Mouse (Mus musculus): ENCODE measurements around the gene Bok. TPM values are rescaled to one million over a fixed set of nuclear protein-coding genes. Genes with fewer than 3 reads are reported as not detected.

The Bok gene
- 21.1 and 26.9 TPM in 2 replicates for total RNA-seq (2012; rRNA removed)

DNA sequence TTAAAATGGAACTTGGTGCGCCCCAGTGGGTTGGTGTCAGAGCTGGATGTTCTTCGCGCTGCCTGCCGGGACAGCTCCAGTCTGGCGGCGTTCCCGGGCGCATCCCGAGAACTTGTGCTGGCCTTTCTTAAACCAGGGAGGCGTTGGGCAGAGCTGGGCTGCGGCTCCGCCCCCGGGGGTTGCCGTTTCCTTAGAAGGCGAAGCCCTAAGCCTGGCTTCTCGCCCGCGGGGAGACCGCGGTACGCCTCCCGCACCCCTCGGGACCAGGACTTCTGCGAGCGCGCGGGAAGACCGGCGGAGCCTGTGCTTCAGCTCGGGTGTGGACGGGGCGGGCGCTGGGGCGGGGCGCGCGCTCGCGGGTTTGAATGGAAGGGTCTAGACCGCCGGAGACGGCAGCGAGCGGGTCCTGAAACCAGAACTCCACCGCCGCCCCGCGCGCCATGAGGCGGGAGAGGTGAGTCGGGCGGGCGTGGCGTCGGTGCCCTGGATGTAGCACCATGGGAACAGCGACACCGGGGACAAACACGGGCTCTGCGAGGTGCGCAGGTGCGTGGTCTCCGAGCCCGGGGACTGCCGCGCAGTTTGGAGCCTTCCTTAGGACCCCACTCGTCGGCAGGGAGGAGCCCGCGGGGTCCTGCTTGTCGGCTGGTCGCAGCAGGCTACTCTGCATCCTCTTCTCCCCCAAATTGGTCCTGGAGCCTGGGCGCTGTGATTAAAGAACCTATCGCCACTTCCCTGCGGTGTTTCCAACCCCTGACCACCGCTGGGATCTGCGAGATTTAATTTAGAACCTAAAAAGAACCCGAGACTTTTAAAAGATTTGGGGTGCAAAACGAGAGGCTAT is at the start of gene Bok:
Gene Bok (plus strand): TSS at position 260 of the 844 bp plus-strand sequence.
- Histone ChIP-seq H3K9ac (ENCODE audit: insufficient read depth, low read depth, low read length, poor library complexity, severe bottlenecking) (peak within 1 kb of the TSS; percentile 70), H3K36me3 (ENCODE audit: control insufficient read depth, insufficient read depth, low read length, poor library complexity, severe bottlenecking) (peaks cover 4% of the 10 kb centered on the region; the same call in 1 of the 2 replicates), H3K9me3 (ENCODE audit: control insufficient read depth, insufficient read depth, low read depth, low read length) (no peaks in the 10 kb centered on the region), H3K4me3 (ENCODE audit: insufficient read depth in 1 of 2, low read depth in 1 of 2, low read length in 2 of 2, poor library complexity in 1 of 2, severe bottlenecking in 1 of 2) (peak within 1 kb of the TSS; percentile 63 to 81), H3K27ac (ENCODE audit: insufficient read depth, low read depth, low read length, poor library complexity, severe bottlenecking) (no peak within 1 kb of the TSS), H3K4me1 (ENCODE audit: control insufficient read depth in 2 of 2, insufficient read depth in 2 of 2, low read length in 2 of 2, poor library complexity in 1 of 2) (0 out of 4 replicates have a peak, but pooled peaks cover 0 to 4% of the 10 kb centered on the region in 2 experiments)
- in situ Hi-C loops (cut with MboI; ENCODE audit: low sequenced_read_pairs in 2 of 2, unreplicated experiment in 2 of 2): no loop called here
- no peak for TF ChIP-seq ZC3H11A (IDR thresholded peaks at IDR 0.05; ENCODE audit: borderline replicate concordance, low read depth, low read length)
- no peak for TF ChIP-seq MAFK (IDR thresholded peaks at IDR 0.05; ENCODE audit: insufficient read depth, low read depth, low read length)
- no peak for TF ChIP-seq ZNF384 (IDR thresholded peaks at IDR 0.05; ENCODE audit: low read depth, low read length)
- TF ChIP-seq HCFC1 (IDR thresholded peaks at IDR 0.05; ENCODE audit: borderline replicate concordance, insufficient read depth, low read length): no peak
- TF ChIP-seq CHD2 (IDR thresholded peaks at IDR 0.05; ENCODE audit: low read depth, low read length): no peak
- no peak for DNase-seq (ENCODE audit: low read depth, low spot score)

DNA sequence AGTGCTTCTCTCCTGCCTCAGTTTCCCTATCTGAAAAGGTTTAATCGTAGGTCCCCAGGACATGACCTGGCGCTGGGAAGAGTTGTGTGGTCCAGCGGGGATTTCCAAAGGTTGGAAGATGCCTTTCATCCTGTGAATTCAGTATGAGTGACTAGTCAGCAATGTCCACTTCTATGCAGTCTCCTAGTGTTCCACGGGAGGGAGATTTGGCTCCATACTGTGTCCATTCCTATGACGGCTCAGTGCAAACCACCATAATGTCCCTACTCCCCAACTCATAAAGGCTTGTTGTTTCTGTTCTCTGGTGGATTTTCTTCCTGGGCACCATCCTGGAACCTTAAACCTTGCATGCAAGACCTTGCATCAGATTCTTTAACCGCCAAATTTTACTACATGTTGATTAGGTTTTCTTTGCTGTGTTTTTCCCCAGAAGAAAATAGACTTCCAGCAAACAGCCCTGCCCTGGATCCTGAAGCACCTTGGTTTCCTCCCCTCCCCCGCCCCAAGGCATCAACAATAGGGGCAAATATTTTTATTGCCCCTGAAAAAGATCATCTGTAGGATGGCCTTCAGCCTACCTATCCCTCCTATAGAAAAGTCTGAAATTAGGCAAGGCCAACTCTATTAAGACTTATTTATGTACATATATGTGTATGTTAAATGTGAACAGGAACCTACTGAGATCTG is 49.1 kb upstream of the Bok start:
- Histone ChIP-seq H3K4me3 (ENCODE audit: insufficient read depth in 1 of 2, low read depth in 1 of 2, low read length in 2 of 2, poor library complexity in 1 of 2, severe bottlenecking in 1 of 2) (peak overlapping the region; percentile 42 to 73), H3K36me3 (ENCODE audit: control insufficient read depth, insufficient read depth, low read length, poor library complexity, severe bottlenecking) (peaks cover 1% of the 10 kb centered on the region; the same call in 1 of the 2 replicates), H3K4me1 (ENCODE audit: control insufficient read depth in 2 of 2, insufficient read depth in 2 of 2, low read length in 2 of 2, poor library complexity in 1 of 2) (peaks cover 3 to 5% of the 10 kb centered on the region in 2 experiments; a peak in 2 of 4 replicates), H3K9ac (ENCODE audit: insufficient read depth, low read depth, low read length, poor library complexity, severe bottlenecking) (peak overlapping the region; percentile 69), H3K9me3 (ENCODE audit: control insufficient read depth, insufficient read depth, low read depth, low read length) (no peaks in the 10 kb centered on the region), H3K27ac (ENCODE audit: insufficient read depth, low read depth, low read length, poor library complexity, severe bottlenecking) (no peak overlapping the region)
- no peak for DNase-seq (ENCODE audit: low read depth, low spot score)
- in situ Hi-C loops (cut with MboI; ENCODE audit: low sequenced_read_pairs in 2 of 2, unreplicated experiment in 2 of 2): no loop called here
- TF ChIP-seq HCFC1 (IDR thresholded peaks at IDR 0.05; ENCODE audit: borderline replicate concordance, insufficient read depth, low read length) (no peak), ZNF384 (IDR thresholded peaks at IDR 0.05; ENCODE audit: low read depth, low read length) (no peak), MAFK (IDR thresholded peaks at IDR 0.05; ENCODE audit: insufficient read depth, low read depth, low read length) (no peak), ZC3H11A (IDR thresholded peaks at IDR 0.05; ENCODE audit: borderline replicate concordance, low read depth, low read length) (no peak), CHD2 (IDR thresholded peaks at IDR 0.05; ENCODE audit: low read depth, low read length) (no peak)

DNA sequence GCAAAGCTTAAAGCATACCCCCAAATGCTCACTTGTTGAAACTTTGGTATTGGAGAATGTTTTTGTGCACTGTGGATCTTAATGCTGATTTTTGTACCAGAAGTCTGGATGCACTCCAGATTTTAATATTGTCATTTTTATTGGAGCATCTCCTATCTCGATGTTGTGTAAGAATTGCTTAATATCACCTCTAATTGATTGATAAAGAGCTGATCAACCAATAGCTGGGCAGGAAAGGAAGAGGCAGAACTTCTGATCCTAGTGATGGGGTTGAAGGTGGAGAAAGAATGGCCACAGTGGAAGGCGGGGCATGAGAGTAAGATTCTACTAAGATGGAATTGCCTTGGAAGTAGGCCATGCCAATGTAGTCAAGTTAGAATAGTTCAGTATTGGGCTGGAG is 43.5 kb upstream of the Bok start:
- TF ChIP-seq MAFK (IDR thresholded peaks at IDR 0.05; ENCODE audit: insufficient read depth, low read depth, low read length): no peak
- TF ChIP-seq ZNF384 (IDR thresholded peaks at IDR 0.05; ENCODE audit: low read depth, low read length): no peak
- TF ChIP-seq ZC3H11A (IDR thresholded peaks at IDR 0.05; ENCODE audit: borderline replicate concordance, low read depth, low read length): no peak
- TF ChIP-seq CHD2 (IDR thresholded peaks at IDR 0.05; ENCODE audit: low read depth, low read length): no peak
- no peak for TF ChIP-seq HCFC1 (IDR thresholded peaks at IDR 0.05; ENCODE audit: borderline replicate concordance, insufficient read depth, low read length)
- no peak overlapping the region for H3K27ac ChIP-seq (ENCODE audit: insufficient read depth, low read depth, low read length, poor library complexity, severe bottlenecking)
- no peaks in the 10 kb centered on the region for H3K4me1 ChIP-seq (ENCODE audit: control insufficient read depth in 2 of 2, insufficient read depth in 2 of 2, low read length in 2 of 2, poor library complexity in 1 of 2)
- no peaks in the 10 kb centered on the region for H3K9me3 ChIP-seq (ENCODE audit: control insufficient read depth, insufficient read depth, low read depth, low read length)
- in situ Hi-C loops (cut with MboI; ENCODE audit: low sequenced_read_pairs in 2 of 2, unreplicated experiment in 2 of 2): no loop called here
- DNase-seq (ENCODE audit: low read depth, low spot score): no peak
- no peaks in the 10 kb centered on the region for H3K36me3 ChIP-seq (ENCODE audit: control insufficient read depth, insufficient read depth, low read length, poor library complexity, severe bottlenecking)
- H3K9ac ChIP-seq (ENCODE audit: insufficient read depth, low read depth, low read length, poor library complexity, severe bottlenecking): no peak overlapping the region
- no peak overlapping the region for H3K4me3 ChIP-seq (ENCODE audit: insufficient read depth in 1 of 2, low read depth in 1 of 2, low read length in 2 of 2, poor library complexity in 1 of 2, severe bottlenecking in 1 of 2)

DNA sequence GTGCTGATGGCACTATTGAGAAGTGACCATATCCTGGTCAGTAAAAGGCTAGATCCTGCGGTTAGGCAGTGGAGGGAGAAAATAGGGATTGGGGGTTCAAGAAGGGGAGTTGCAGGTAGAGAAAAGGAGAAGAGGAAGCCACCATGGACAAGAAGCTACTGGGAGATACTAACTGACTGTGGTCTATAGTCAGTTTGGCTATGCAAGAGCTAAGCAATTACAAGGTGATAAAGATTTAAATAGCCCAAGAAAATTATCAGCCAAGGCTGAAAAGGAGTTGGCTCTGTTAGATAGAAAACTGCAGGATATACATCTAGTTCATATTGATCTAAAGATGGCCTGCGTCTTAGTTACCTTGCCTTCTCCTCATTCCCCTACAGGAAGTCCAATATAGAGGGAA is 42.8 kb upstream of the Bok start:
- Histone ChIP-seq H3K9ac (ENCODE audit: insufficient read depth, low read depth, low read length, poor library complexity, severe bottlenecking) (no peak overlapping the region), H3K36me3 (ENCODE audit: control insufficient read depth, insufficient read depth, low read length, poor library complexity, severe bottlenecking) (no peaks in the 10 kb centered on the region), H3K27ac (ENCODE audit: insufficient read depth, low read depth, low read length, poor library complexity, severe bottlenecking) (no peak overlapping the region), H3K9me3 (ENCODE audit: control insufficient read depth, insufficient read depth, low read depth, low read length) (no peaks in the 10 kb centered on the region), H3K4me3 (ENCODE audit: insufficient read depth in 1 of 2, low read depth in 1 of 2, low read length in 2 of 2, poor library complexity in 1 of 2, severe bottlenecking in 1 of 2) (no peak overlapping the region), H3K4me1 (ENCODE audit: control insufficient read depth in 2 of 2, insufficient read depth in 2 of 2, low read length in 2 of 2, poor library complexity in 1 of 2) (no peaks in the 10 kb centered on the region)
- in situ Hi-C loops (cut with MboI; ENCODE audit: low sequenced_read_pairs in 2 of 2, unreplicated experiment in 2 of 2): no loop called here
- no peak for DNase-seq (ENCODE audit: low read depth, low spot score)
- no peak for TF ChIP-seq ZNF384 (IDR thresholded peaks at IDR 0.05; ENCODE audit: low read depth, low read length)
- no peak for TF ChIP-seq HCFC1 (IDR thresholded peaks at IDR 0.05; ENCODE audit: borderline replicate concordance, insufficient read depth, low read length)
- no peak for TF ChIP-seq ZC3H11A (IDR thresholded peaks at IDR 0.05; ENCODE audit: borderline replicate concordance, low read depth, low read length)
- no peak for TF ChIP-seq CHD2 (IDR thresholded peaks at IDR 0.05; ENCODE audit: low read depth, low read length)
- TF ChIP-seq MAFK (IDR thresholded peaks at IDR 0.05; ENCODE audit: insufficient read depth, low read depth, low read length): no peak

Data from ES-E14 (cell line).